Mouse (Mus musculus): ENCODE measurements around the gene Cdk7.

Gene Cdk7

GRCm38 (mm10) chr13:100681615-100682014, 49.1 kb downstream of the Cdk7 start:
- Histone ChIP-seq H3K27me3 (ENCODE audit: insufficient read depth, low read length) (no peaks in the 10 kb centered on the region), H3K36me3 (ENCODE audit: insufficient read depth, low read length) (no peaks in the 10 kb centered on the region), H3K4me3 (replicated peaks; ENCODE audit: low read length) (no peak overlapping the region), H3K4me1 (replicated peaks; ENCODE audit: low read depth, low read length) (peaks cover 38% of the 10 kb centered on the region), H3K9me3 (ENCODE audit: low read length) (no peaks in the 10 kb centered on the region)
- TF ChIP-seq POU5F1 (IDR thresholded peaks at IDR 0.05; ENCODE audit: borderline replicate concordance, low read length) (no peak), CTCF (conservative IDR thresholded peaks at IDR 0.05; ENCODE audit: low read length) (no peak), NANOG (IDR thresholded peaks at IDR 0.05; ENCODE audit: borderline replicate concordance, low read length) (no peak)

- TF ChIP-seq NANOG (IDR thresholded peaks at IDR 0.05; ENCODE audit: borderline replicate concordance, low read length): no peak
- no peak for TF ChIP-seq CTCF (conservative IDR thresholded peaks at IDR 0.05; ENCODE audit: low read length)
- TF ChIP-seq POU5F1 (IDR thresholded peaks at IDR 0.05; ENCODE audit: borderline replicate concordance, low read length): no peak
- H3K27me3 ChIP-seq (ENCODE audit: insufficient read depth, low read length): peaks cover 2% of the 10 kb centered on the region; the same call in 1 of the 2 replicates
- H3K4me3 ChIP-seq (replicated peaks; ENCODE audit: low read length): no peak overlapping the region
- H3K36me3 ChIP-seq (ENCODE audit: insufficient read depth, low read length): no peaks in the 10 kb centered on the region
- H3K9me3 ChIP-seq (ENCODE audit: low read length): peaks cover 5% of the 10 kb centered on the region; the same call in 1 of the 2 replicates
- H3K4me1 ChIP-seq (replicated peaks; ENCODE audit: low read depth, low read length): peaks cover 39% of the 10 kb centered on the region
Observed at GRCm38 (mm10) chr13:100675936-100676635, 54.7 kb downstream of the Cdk7 start.

GRCm38 (mm10) chr13:100670181-100670741, 60.5 kb downstream of the Cdk7 start:
- Histone ChIP-seq H3K36me3 (ENCODE audit: insufficient read depth, low read length) (peaks cover 17% of the 10 kb centered on the region), H3K9me3 (ENCODE audit: low read length) (peaks cover 5% of the 10 kb centered on the region; the same call in 1 of the 2 replicates), H3K4me3 (replicated peaks; ENCODE audit: low read length) (peak overlapping the region; percentile 82), H3K4me1 (replicated peaks; ENCODE audit: low read depth, low read length) (peaks cover 36% of the 10 kb centered on the region), H3K27me3 (ENCODE audit: insufficient read depth, low read length) (peaks cover 17% of the 10 kb centered on the region)
- TF ChIP-seq CTCF (conservative IDR thresholded peaks at IDR 0.05; ENCODE audit: low read length): no peak

DNA sequence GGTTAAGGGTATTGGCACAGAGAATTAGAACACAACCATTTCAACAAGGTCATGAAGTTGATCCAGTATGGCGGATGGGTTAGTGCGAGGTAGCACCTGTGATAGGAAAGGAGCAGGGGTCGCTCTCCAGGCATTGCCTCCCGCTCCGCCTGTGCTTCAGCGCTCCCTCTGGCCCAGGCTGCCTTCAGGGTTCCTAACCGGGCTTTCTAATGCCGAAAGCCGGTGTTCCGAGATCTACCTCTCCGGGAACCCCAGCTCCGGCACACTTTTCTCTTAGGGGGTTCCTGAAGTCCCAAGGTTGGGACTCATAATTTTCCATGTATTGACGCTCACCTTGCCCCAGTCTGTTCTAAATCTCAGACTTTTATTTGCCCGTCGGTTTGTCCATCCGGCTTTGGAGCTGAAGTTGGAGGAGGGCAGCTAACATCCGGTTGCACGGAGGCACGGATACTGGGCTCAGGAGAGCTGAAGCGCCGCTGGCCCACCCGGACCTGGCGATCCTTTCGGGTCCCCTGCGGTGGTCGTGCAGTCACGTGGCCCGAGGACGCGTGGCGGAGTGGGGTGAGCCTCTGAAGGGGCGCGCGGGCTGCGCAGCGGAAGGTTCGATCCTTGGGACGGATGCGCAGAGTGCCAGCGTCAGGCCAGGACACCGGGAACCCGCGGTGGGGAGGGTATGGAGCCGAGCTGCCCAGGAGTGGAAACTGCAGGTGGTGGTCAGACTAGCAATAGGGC, 61.3 kb downstream of the Cdk7 start, which contains the start of gene Ccdc125:
Ccdc125 (plus strand) TSS at position 427 of the 732 bp plus-strand sequence.
- peaks cover 17% of the 10 kb centered on the region for H3K27me3 ChIP-seq (ENCODE audit: insufficient read depth, low read length)
- H3K36me3 ChIP-seq (ENCODE audit: insufficient read depth, low read length): peaks cover 20% of the 10 kb centered on the region
- peaks cover 5% of the 10 kb centered on the region; the same call in 1 of the 2 replicates for H3K9me3 ChIP-seq (ENCODE audit: low read length)
- H3K4me3 ChIP-seq (replicated peaks; ENCODE audit: low read length): peak within 1 kb of the TSS; percentile 82
- TF ChIP-seq NANOG (IDR thresholded peaks at IDR 0.05; ENCODE audit: borderline replicate concordance, low read length): no peak
- no peak for TF ChIP-seq CTCF (conservative IDR thresholded peaks at IDR 0.05; ENCODE audit: low read length)
- TF ChIP-seq POU5F1 (IDR thresholded peaks at IDR 0.05; ENCODE audit: borderline replicate concordance, low read length): no peak
- peaks cover 38% of the 10 kb centered on the region for H3K4me1 ChIP-seq (replicated peaks; ENCODE audit: low read depth, low read length)

DNA sequence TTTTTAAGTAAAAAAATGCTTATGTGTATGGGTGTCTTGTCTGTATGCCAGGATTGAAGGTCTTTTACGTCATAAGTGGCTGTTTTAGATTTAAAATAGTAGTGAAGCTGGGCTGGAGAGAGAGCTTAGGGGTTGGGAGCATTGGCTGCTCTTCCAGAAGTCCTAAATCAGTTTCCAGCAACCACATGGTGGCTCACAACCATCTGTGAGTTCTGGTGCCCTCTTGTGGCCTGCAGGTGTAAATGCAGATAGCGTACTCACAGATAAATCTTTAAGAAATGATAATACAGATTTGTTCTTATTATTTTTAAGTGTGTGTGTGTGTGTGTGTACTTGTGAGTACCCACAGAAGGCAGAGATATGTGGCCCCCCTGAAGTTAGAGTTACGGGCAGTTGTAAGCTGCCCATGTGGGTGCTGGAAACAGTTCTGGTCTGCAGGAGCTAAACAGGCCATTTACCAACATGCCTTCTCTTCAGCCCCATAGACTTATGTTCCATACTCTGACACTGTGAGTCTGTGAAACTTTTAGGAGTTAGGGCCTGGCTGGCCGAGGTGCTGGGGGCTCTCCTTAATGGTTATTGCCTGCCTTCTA, 70.8 kb downstream of the Cdk7 start:
- Histone ChIP-seq H3K27me3 (ENCODE audit: insufficient read depth, low read length) (no peaks in the 10 kb centered on the region), H3K9me3 (ENCODE audit: low read length) (no peaks in the 10 kb centered on the region), H3K4me3 (replicated peaks; ENCODE audit: low read length) (no peak overlapping the region), H3K4me1 (replicated peaks; ENCODE audit: low read depth, low read length) (peaks cover 45% of the 10 kb centered on the region), H3K36me3 (ENCODE audit: insufficient read depth, low read length) (peaks cover 69% of the 10 kb centered on the region)
- peak; percentile 98 for TF ChIP-seq CTCF (conservative IDR thresholded peaks at IDR 0.05; ENCODE audit: low read length)
- TF ChIP-seq POU5F1 (IDR thresholded peaks at IDR 0.05; ENCODE audit: borderline replicate concordance, low read length): no peak
- TF ChIP-seq NANOG (IDR thresholded peaks at IDR 0.05; ENCODE audit: borderline replicate concordance, low read length): no peak

DNA sequence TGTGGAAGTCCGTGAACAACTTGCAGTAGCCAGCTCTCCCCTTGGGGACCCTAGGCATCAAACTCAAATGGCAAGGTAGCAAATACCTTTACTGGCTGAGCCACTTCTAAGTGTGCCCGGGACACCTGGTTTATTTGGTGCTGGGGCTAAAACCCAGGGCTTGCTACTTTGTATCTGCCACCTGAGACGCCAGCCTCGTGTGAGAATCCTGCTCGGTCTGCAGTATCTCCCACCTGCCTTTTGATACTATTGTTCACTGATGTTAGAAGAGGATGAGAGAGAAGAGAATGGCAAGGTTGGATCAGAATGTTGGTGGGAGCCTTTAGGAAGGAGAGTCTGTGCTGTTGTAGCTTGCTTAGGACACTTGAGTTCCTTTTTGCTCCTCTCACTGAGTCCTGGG, 72.6 kb downstream of the Cdk7 start:
- TF ChIP-seq CTCF (conservative IDR thresholded peaks at IDR 0.05; ENCODE audit: low read length) (no peak), NANOG (IDR thresholded peaks at IDR 0.05; ENCODE audit: borderline replicate concordance, low read length) (no peak), POU5F1 (IDR thresholded peaks at IDR 0.05; ENCODE audit: borderline replicate concordance, low read length) (no peak)
- peaks cover 67% of the 10 kb centered on the region for H3K36me3 ChIP-seq (ENCODE audit: insufficient read depth, low read length)

More for the DNA sequence above, 72.6 kb downstream of the Cdk7 start:
- H3K9me3 ChIP-seq (ENCODE audit: low read length): no peaks in the 10 kb centered on the region
- H3K4me3 ChIP-seq (replicated peaks; ENCODE audit: low read length): no peak overlapping the region
- H3K4me1 ChIP-seq (replicated peaks; ENCODE audit: low read depth, low read length): peaks cover 46% of the 10 kb centered on the region
- no peaks in the 10 kb centered on the region for H3K27me3 ChIP-seq (ENCODE audit: insufficient read depth, low read length)
